Mouse (Mus musculus) lung, embryonic 16.5 days (tissue): ENCODE measurements around the gene Sh3bgrl. TPM values are rescaled to one million over a fixed set of nuclear protein-coding genes. Genes with fewer than 3 reads are reported as not detected.

Experiments
- polyA plus RNA-seq: library from polyadenylated mRNA; unstranded; fragments of >200 nt; fragmentation: Nextera tagmentation; extraction: Ambion mirVana; gene quantifications from 2 replicates; pipeline ENCODE4 v1.2.1, GENCODE M21; 2015

The Sh3bgrl gene
- polyA plus RNA-seq, 1 experiment from 2014 or later: 265 TPM

Other genes with a start within 250 kb of the Sh3bgrl start
- 29.3 and 33.6 TPM in 2 replicates for gene Hmgn5, start 82.0 kb upstream of the Sh3bgrl start, polyA plus RNA-seq
- 0.19 and 0.53 TPM in 2 replicates for gene Gm6377, start 101.4 kb downstream of the Sh3bgrl start, polyA plus RNA-seq